Mouse (Mus musculus): ENCODE measurements around the gene Cd209a. TPM values are rescaled to one million over a fixed set of nuclear protein-coding genes. Genes with fewer than 3 reads are reported as not detected.

Gene Cd209a
- polyA plus RNA-seq, 1 experiment from 2014 or later, result 0.47 TPM

GRCm38 (mm10) chr8:3705711-3706110 lies 43.1 kb downstream of the Cd209a start:
- Histone ChIP-seq H3K27me3 (no peaks in the 10 kb centered on the region), H3K9ac (no peak overlapping the region), H3K4me2 (replicated peaks) (no peak overlapping the region), H3K4me1 (no peaks in the 10 kb centered on the region), H3K27ac (no peak overlapping the region), H3K36me3 (no peaks in the 10 kb centered on the region), H3K4me3 (no peak overlapping the region), H3K9me3 (no peaks in the 10 kb centered on the region)
- WGBS, result 61% methylated on average over 4 of the region's 4 CpGs
- ATAC-seq (ENCODE audit: low FRiP score, low read depth), result no peak

- Histone ChIP-seq H3K9me3 (no peaks in the 10 kb centered on the region), H3K4me1 (no peaks in the 10 kb centered on the region), H3K4me3 (no peak overlapping the region), H3K27ac (no peak overlapping the region), H3K27me3 (no peaks in the 10 kb centered on the region), H3K4me2 (replicated peaks) (no peak overlapping the region), H3K36me3 (no peaks in the 10 kb centered on the region), H3K9ac (no peak overlapping the region)
- ATAC-seq (ENCODE audit: low FRiP score, low read depth), result no peak
- 94% methylated on average over 1 of the region's 1 CpGs for WGBS
Measured at GRCm38 (mm10) chr8:3701491-3701890, 47.3 kb downstream of the Cd209a start.

- H3K9ac ChIP-seq, result no peak within 1 kb of the TSS
- H3K27me3 ChIP-seq, result no peaks in the 10 kb centered on the region
- no peak within 1 kb of the TSS for H3K4me3 ChIP-seq
- 56% methylated on average over 3 of the region's 3 CpGs for WGBS
- no peaks in the 10 kb centered on the region for H3K4me1 ChIP-seq
- H3K9me3 ChIP-seq, result no peaks in the 10 kb centered on the region
- no peak within 1 kb of the TSS for H3K4me2 ChIP-seq (replicated peaks)
- no peaks in the 10 kb centered on the region for H3K36me3 ChIP-seq
- ATAC-seq (ENCODE audit: low FRiP score, low read depth), result no peak
- H3K27ac ChIP-seq, result no peak within 1 kb of the TSS
Measured at GRCm38 (mm10) chr8:3694121-3694520, 54.7 kb downstream of the Cd209a start, which contains the start of gene Fcer2a. Fcer2a (minus strand) TSS chr8:3694175.

Small RNA genes within 50 kb of the gene (microRNA-seq; reads per million reads assigned to microRNA genes)
- gene Gm24934, result not detected

Other genes with a start within 250 kb of the Cd209a start
- gene Mcoln1, start 248.5 kb downstream of the Cd209a start, polyA plus RNA-seq (2015; fragmentation: Nextera tagmentation; extraction: Ambion mirVana), result 54.3 and 54.7 TPM in 2 replicates
- 23.5 and 25.4 TPM in 2 replicates for gene Pnpla6, start 233.6 kb downstream of the Cd209a start, polyA plus RNA-seq (2015; fragmentation: Nextera tagmentation; extraction: Ambion mirVana)
- gene C330021F23Rik, start 181.0 kb downstream of the Cd209a start, polyA plus RNA-seq (2015; fragmentation: Nextera tagmentation; extraction: Ambion mirVana), result 0.65 and 0.79 TPM in 2 replicates
- 6.6 and 7.2 TPM in 2 replicates for gene Camsap3, start 161.7 kb downstream of the Cd209a start, polyA plus RNA-seq (2015; fragmentation: Nextera tagmentation; extraction: Ambion mirVana)
- 60.9 and 61.1 TPM in 2 replicates for gene Xab2, start 127.7 kb downstream of the Cd209a start, polyA plus RNA-seq (2015; fragmentation: Nextera tagmentation; extraction: Ambion mirVana)
- 97.7 and 99.1 TPM in 2 replicates for gene Pet100, start 127.4 kb downstream of the Cd209a start, polyA plus RNA-seq (2015; fragmentation: Nextera tagmentation; extraction: Ambion mirVana)
- gene Pcp2, start 123.4 kb downstream of the Cd209a start, polyA plus RNA-seq (2015; fragmentation: Nextera tagmentation; extraction: Ambion mirVana), result 0.33 TPM in 1 of 2 replicates, not detected in the other
- gene Stxbp2, start 118.0 kb downstream of the Cd209a start, polyA plus RNA-seq (2015; fragmentation: Nextera tagmentation; extraction: Ambion mirVana), result 27.1 TPM in 2 replicates
- gene Retn, start 93.2 kb downstream of the Cd209a start, polyA plus RNA-seq (2015; fragmentation: Nextera tagmentation; extraction: Ambion mirVana), result 0.17 TPM in 1 of 2 replicates, not detected in the other
- 0.17 TPM in 1 of 2 replicates, not detected in the other for gene Mcemp1, start 83.2 kb downstream of the Cd209a start, polyA plus RNA-seq (2015; fragmentation: Nextera tagmentation; extraction: Ambion mirVana)
- gene Fcor, start 76.6 kb downstream of the Cd209a start, polyA plus RNA-seq (2015; fragmentation: Nextera tagmentation; extraction: Ambion mirVana), result 16.4 TPM in 2 replicates
- 41.5 and 43.1 TPM in 2 replicates for gene Trappc5, start 72.7 kb downstream of the Cd209a start, polyA plus RNA-seq (2015; fragmentation: Nextera tagmentation; extraction: Ambion mirVana)
- 0.43 and 0.56 TPM in 2 replicates for gene Fcer2a, start 54.8 kb downstream of the Cd209a start, polyA plus RNA-seq (2015; fragmentation: Nextera tagmentation; extraction: Ambion mirVana)
- not detected in 2 replicates for gene Clec4g, start 28.3 kb downstream of the Cd209a start, polyA plus RNA-seq (2015; fragmentation: Nextera tagmentation; extraction: Ambion mirVana)
- not detected in 2 replicates for gene Cd209e, start 105.3 kb upstream of the Cd209a start, polyA plus RNA-seq (2015; fragmentation: Nextera tagmentation; extraction: Ambion mirVana)
- gene Cd209d, start 129.6 kb upstream of the Cd209a start, polyA plus RNA-seq (2015; fragmentation: Nextera tagmentation; extraction: Ambion mirVana), result not detected in 2 replicates
- gene Cd209b, start 177.9 kb upstream of the Cd209a start, polyA plus RNA-seq (2015; fragmentation: Nextera tagmentation; extraction: Ambion mirVana), result not detected in 2 replicates
- gene Cd209c, start 205.8 kb upstream of the Cd209a start, polyA plus RNA-seq (2015; fragmentation: Nextera tagmentation; extraction: Ambion mirVana), result 0.43 and 0.47 TPM in 2 replicates